Mouse (Mus musculus) forebrain, embryonic 14.5 days (tissue): ENCODE data around the gene Fgfr2. TPM values are rescaled to one million over a fixed set of nuclear protein-coding genes. Genes with fewer than 3 reads are reported as not detected.

Experiments used
- ATAC-seq: fragments of 200-750 bp; cut with Nextera tagmentation; 2 replicates; pipeline ENCODE4 v1.8.0; 2017; ENCODE audit warnings: mild to moderate bottlenecking, moderate library complexity
- DNase-seq: peaks from one replicate; pipeline ENCODE4 v3.0.0-alpha.2; 2015; ENCODE audit warnings: low spot score
- H3K27ac ChIP-seq: fragments of 300-500 bp; sonication (generic); 2 replicates; pipeline ENCODE4 v1.5.1; 2014; ENCODE audit warnings: low read depth, mild to moderate bottlenecking, control low read depth, low read length, moderate library complexity
- H3K27me3 ChIP-seq: fragments of 300-500 bp; sonication (generic); replicated peaks from 2 replicates; pipeline ENCODE4 v1.6.1; 2014; ENCODE audit warnings: low read length, control low read depth, mixed read lengths; ENCODE audit not compliant: control insufficient read depth, insufficient read depth
- H3K36me3 ChIP-seq: fragments of 300-500 bp; sonication (generic); 2 replicates; pipeline ENCODE4 v1.6.1; 2014; ENCODE audit warnings: low read length, control low read depth; ENCODE audit not compliant: control insufficient read depth, insufficient read depth
- H3K4me1 ChIP-seq: fragments of 300-500 bp; sonication (generic); 2 replicates; pipeline ENCODE4 v1.6.1; 2014; ENCODE audit warnings: antibody characterized with exemption, low read length, control low read depth; ENCODE audit not compliant: control insufficient read depth, insufficient read depth
- H3K4me2 ChIP-seq: fragments of 300-500 bp; sonication (generic); 2 replicates; pipeline ENCODE4 v1.6.1; 2014; ENCODE audit warnings: mild to moderate bottlenecking, control low read depth, low read length
- H3K4me3 ChIP-seq: fragments of 300-500 bp; sonication (generic); 2 replicates; pipeline ENCODE4 v1.5.1; 2014; ENCODE audit warnings: low read depth, low read length, control low read depth
- H3K9ac ChIP-seq: fragments of 300-500 bp; sonication (generic); 2 replicates; pipeline ENCODE4 v1.6.1; 2014; ENCODE audit warnings: mild to moderate bottlenecking, low read length, control low read depth, moderate library complexity
- H3K9me3 ChIP-seq: fragments of 300-500 bp; sonication (generic); replicated peaks from 2 replicates; pipeline ENCODE4 v1.6.1; 2016; ENCODE audit warnings: low read length, control low read depth, mixed read lengths; ENCODE audit not compliant: control insufficient read depth
- WGBS: fragments of 180-500 bp; shearing (Covaris S2); extraction: QIAGEN DNeasy Blood & Tissue Kit; methylation state at CpG from one replicate; pipeline ENCODE4 v1.1.7; 2014; 5-methylcytosine and 5-hydroxymethylcytosine counted together
- polyA plus RNA-seq: library from polyadenylated mRNA; unstranded; fragments of >200 nt; fragmentation: Nextera tagmentation; extraction: Ambion mirVana; gene quantifications from 2 replicates; pipeline ENCODE4 v1.2.1, GENCODE M21; 2014

The Fgfr2 gene
- polyA plus RNA-seq, 1 experiment from 2014 or later: 35.9 TPM

DNA sequence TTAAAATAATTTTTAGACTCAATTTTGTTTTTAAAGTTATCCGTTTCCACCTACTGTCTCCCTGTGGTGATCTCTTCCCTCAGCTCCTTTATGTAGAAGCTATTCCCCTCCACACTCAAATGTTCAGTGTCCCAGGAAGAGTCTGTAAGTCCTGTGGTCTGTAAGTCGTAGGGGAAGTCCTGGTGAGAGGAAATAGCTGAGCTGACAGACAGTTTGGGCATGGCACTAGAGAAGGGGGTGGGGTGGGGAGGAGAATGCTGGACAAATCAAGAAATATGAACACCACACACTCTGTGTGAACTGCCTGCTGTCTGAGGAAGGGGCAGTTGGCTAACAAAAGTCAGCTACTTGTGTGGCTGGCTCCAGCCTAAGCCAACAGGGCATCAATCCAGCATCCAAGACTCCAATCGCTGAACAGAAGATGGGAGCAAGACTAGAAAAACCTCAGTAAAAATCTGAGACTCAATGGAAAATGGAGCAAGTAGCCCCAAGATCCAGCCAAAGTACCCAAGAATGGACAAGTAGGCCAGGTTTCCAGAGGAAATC, 75.0 kb downstream of the Fgfr2 start:
- Histone ChIP-seq H3K4me1 (no peaks in the 10 kb centered on the region), H3K9me3 (no peaks in the 10 kb centered on the region), H3K36me3 (peaks cover 7% of the 10 kb centered on the region), H3K4me2 (no peak overlapping the region), H3K27ac (no peak overlapping the region), H3K4me3 (no peak overlapping the region), H3K9ac (no peak overlapping the region), H3K27me3 (no peaks in the 10 kb centered on the region)
- ATAC-seq (no peak), DNase-seq (no peak)
- 83% methylated on average over 3 of the region's 3 CpGs for WGBS

DNA sequence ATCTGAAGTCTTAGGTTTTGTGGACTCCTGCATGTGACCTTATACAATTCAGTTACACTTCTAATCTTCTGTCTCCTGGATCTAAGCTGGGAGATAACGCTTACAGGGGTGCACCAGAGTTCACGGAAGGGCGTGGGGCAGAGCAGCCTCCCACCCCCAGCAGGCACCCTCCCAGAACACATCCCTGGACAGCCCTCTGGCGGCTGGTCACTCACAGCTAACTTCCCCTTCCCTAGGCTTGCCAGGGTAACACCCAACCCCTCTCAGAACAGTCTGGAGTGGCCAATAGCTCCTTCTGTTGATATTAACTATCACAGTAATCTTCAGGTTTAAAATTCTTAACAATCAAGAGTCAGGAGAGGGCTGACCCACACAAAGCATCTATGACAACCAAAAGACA, 75.9 kb downstream of the Fgfr2 start:
- no peak overlapping the region for H3K9ac ChIP-seq
- H3K27me3 ChIP-seq: no peaks in the 10 kb centered on the region
- no peaks in the 10 kb centered on the region for H3K9me3 ChIP-seq
- no peak overlapping the region for H3K4me3 ChIP-seq
- WGBS: 85% methylated on average over 4 of the region's 4 CpGs
- no peak overlapping the region for H3K4me2 ChIP-seq
- H3K27ac ChIP-seq: no peak overlapping the region
- DNase-seq (no peak), ATAC-seq (no peak)
- H3K36me3 ChIP-seq: peaks cover 8% of the 10 kb centered on the region
- no peaks in the 10 kb centered on the region for H3K4me1 ChIP-seq

DNA sequence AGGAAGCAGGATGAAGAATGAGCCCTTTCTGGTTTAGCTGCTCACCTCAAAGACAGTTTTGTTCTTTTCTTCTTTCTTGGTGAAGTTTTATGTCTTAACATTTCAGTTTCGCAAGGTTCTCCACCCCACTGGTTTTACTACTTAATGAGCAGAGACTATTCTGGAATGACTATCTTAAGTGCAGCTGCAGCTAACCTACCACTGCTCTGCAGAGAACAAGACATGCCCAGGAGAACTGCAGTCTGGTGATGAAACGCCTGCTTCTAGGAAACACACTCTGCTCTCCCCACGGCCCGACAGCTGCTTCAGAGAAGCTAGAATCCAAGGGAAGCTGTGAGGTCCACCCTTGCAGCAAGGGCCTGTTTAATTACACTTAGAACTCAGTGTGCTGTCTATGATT, 78.4 kb downstream of the Fgfr2 start:
- Histone ChIP-seq H3K9me3 (no peaks in the 10 kb centered on the region), H3K4me3 (no peak overlapping the region), H3K27me3 (no peaks in the 10 kb centered on the region), H3K9ac (no peak overlapping the region), H3K36me3 (peaks cover 4% of the 10 kb centered on the region), H3K4me1 (no peaks in the 10 kb centered on the region), H3K27ac (no peak overlapping the region), H3K4me2 (no peak overlapping the region)
- WGBS: 89% methylated on average over 4 of the region's 4 CpGs
- ATAC-seq (no peak), DNase-seq (no peak)

DNA sequence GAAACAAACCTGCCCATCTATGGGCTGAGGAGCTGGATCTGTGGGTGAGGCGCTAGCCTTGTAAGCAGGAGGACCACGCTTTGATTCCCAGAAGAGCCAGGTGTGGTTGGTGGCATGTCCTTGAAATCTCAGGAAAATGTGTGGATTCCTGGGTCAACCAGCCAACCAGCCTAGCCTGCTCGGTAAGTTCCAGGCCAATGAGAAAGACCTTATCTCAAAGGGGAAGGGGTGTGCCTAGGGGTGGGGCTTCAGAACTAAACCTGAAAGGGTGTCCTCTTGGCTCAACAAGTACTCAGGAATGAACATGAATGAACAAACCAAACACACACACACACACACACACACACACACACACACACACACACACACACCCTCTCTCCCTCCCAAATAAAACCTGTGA, 81.4 kb downstream of the Fgfr2 start:
- Histone ChIP-seq H3K4me1 (no peaks in the 10 kb centered on the region), H3K9me3 (no peaks in the 10 kb centered on the region), H3K36me3 (peaks cover 4% of the 10 kb centered on the region), H3K9ac (no peak overlapping the region), H3K27me3 (no peaks in the 10 kb centered on the region), H3K27ac (no peak overlapping the region), H3K4me3 (no peak overlapping the region), H3K4me2 (no peak overlapping the region)
- ATAC-seq (no peak), DNase-seq (no peak)
- 76% methylated on average over 3 of the region's 3 CpGs for WGBS

DNA sequence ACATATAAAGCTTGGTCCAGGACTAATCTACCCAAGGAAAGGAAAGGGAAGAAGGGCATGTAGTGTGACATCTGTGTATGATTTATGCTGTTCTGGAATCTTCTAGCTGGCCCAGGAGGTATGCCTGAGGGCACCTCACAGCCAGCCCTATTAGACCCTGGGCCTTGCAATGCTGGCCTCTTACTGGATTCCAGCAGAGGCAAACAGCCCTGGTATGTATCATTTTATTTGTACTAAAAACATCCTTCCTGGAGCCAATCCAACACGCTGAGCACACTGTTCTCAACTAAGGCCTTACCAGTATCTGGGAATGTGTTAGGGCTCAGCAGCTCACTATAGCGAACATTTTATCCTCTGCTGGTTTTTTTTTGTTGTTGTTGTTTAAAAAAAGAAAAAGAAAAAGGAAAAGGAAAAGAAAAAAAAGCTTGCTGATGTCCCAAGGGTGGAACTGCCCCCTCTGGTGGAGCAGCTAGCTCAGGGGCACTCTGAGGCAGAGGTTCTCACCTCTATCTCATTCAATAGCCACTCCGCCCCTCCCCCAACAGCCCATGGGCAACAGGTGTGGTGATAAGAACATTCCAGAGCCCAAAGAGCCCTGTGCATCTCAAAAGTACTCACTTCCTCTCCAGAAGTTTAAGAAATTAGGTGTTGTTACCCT, 82.3 kb downstream of the Fgfr2 start:
- H3K27me3 ChIP-seq: no peaks in the 10 kb centered on the region
- ATAC-seq (no peak), DNase-seq (no peak)
- H3K36me3 ChIP-seq: peaks cover 4% of the 10 kb centered on the region
- no peak overlapping the region for H3K4me3 ChIP-seq
- no peak overlapping the region for H3K4me2 ChIP-seq
- H3K4me1 ChIP-seq: no peaks in the 10 kb centered on the region
- 89% methylated on average over 3 of the region's 3 CpGs for WGBS
- no peak overlapping the region for H3K27ac ChIP-seq
- no peaks in the 10 kb centered on the region for H3K9me3 ChIP-seq
- H3K9ac ChIP-seq: no peak overlapping the region

DNA sequence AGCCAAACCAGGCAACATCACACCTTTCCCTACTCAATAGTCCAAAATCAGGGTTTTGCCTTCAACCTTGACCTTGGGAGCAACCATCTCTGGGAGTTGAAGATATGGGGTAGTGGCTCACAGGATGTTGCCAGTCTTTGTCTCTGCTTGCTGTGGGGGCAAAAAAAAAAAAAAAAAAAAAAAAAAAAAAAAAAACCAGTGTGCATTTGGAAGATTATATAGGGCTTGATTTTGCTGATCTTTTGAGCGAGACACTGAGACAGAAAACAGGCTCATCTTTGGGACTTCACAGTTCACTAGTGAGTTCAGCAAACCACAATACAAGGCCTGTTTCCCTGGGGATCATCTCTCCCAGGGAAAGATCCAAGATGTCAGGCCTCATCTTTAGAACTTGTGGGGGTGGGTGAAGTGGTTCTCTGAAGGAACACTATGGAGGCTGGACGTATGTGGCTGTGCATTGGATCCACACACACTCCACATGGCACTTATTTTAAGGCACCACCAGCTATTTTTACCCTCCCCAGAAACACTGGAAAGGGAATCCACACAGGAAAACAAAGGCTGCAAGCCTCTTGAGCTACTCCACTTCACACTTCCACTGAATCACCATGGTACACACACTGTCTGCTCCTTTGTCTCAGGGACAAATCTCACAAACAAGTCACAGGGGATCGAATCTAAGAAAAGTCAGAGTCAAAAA, 83.4 kb downstream of the Fgfr2 start:
- no peaks in the 10 kb centered on the region for H3K27me3 ChIP-seq
- no peak overlapping the region for H3K4me3 ChIP-seq
- 84% methylated on average over 3 of the region's 3 CpGs for WGBS
- H3K36me3 ChIP-seq: peaks cover 4% of the 10 kb centered on the region
- H3K4me2 ChIP-seq: no peak overlapping the region
- no peaks in the 10 kb centered on the region for H3K9me3 ChIP-seq
- ATAC-seq (no peak), DNase-seq (no peak)
- H3K27ac ChIP-seq: no peak overlapping the region
- no peak overlapping the region for H3K9ac ChIP-seq
- no peaks in the 10 kb centered on the region for H3K4me1 ChIP-seq

DNA sequence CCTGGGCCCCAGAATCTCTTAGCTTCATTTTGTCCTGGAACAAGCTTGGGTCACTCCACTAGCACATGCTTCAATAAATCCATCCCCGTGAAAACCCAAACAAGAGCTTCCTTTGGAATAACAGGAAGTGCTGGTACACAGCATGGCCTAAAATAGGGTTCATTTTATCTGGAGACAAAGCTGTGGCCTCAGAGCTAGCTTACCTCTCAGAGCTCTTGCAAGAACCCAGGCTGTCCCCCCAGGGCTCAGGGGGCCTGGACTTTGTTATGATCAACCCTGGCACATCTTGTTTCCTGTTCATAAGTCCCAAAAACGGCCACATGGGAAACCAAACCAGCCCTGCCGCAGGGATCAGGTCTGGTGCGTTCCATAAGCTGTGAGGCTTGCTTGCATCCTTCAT, 85.5 kb downstream of the Fgfr2 start:
- no peak overlapping the region for H3K4me3 ChIP-seq
- no peak for ATAC-seq
- DNase-seq: no peak
- WGBS: 67% methylated on average over 4 of the region's 4 CpGs
- no peak overlapping the region; the same call in 1 of the 2 replicates for H3K27ac ChIP-seq
- no peaks in the 10 kb centered on the region for H3K36me3 ChIP-seq
- no peaks in the 10 kb centered on the region for H3K27me3 ChIP-seq
- no peak overlapping the region for H3K9ac ChIP-seq
- H3K9me3 ChIP-seq: no peaks in the 10 kb centered on the region
- H3K4me1 ChIP-seq: peaks cover 10% of the 10 kb centered on the region
- no peak overlapping the region for H3K4me2 ChIP-seq

DNA sequence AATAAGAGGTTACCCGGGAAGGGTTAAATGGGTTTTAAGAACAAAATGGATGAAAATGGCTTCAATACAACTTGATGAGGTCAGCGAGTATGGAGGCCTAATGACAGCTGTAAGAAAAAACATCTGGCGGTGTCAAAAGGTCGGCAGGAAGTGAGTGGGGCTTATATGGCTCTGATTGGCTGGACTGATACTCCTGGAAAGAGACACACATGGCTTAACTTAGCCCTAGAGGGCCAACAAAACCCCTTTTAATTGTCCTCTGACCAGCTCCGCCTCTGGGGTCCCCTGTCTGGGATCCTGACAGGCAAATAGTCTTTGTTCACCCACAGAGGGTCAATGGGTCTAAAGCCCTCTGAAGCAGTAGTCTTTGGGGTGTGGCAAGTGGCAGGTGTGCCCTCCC, 85.9 kb downstream of the Fgfr2 start:
- Histone ChIP-seq H3K4me1 (peaks cover 10% of the 10 kb centered on the region), H3K4me2 (no peak overlapping the region), H3K36me3 (no peaks in the 10 kb centered on the region), H3K27me3 (no peaks in the 10 kb centered on the region), H3K9me3 (no peaks in the 10 kb centered on the region), H3K9ac (no peak overlapping the region), H3K4me3 (no peak overlapping the region), H3K27ac (no peak overlapping the region)
- DNase-seq (no peak), ATAC-seq (no peak)
- 48% methylated on average over 5 of the region's 5 CpGs for WGBS

DNA sequence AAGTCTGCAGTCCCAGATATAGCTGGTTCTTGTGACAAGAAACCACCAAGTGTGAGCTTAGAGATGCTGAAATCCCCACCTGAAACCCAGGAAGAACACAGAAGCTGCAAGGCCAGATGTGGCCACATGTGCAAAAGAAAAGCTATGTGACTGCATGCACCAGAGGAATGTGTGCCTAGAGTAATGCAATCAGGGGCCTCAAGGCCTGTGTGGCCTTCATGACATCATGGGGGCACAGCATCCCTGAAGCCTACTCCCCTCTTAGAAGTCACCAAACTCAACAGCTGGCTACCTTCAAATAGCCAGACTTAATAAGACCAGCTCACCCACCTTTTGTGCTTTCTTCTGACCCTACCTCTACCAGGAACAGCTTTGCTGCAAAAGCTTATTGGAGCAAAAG, 87.2 kb downstream of the Fgfr2 start:
- Histone ChIP-seq H3K27ac (no peak overlapping the region), H3K27me3 (no peaks in the 10 kb centered on the region), H3K9ac (no peak overlapping the region), H3K9me3 (no peaks in the 10 kb centered on the region), H3K4me1 (peaks cover 10% of the 10 kb centered on the region), H3K4me3 (no peak overlapping the region), H3K4me2 (no peak overlapping the region), H3K36me3 (no peaks in the 10 kb centered on the region)
- ATAC-seq (no peak), DNase-seq (no peak)
